Mouse (Mus musculus) testis, adult 2 months (tissue): ENCODE measurements around the gene Rgs9.

Experiments used
- CTCF ChIP-seq: fragments of 200-500 bp; IDR thresholded peaks from 2 replicates; pipeline ENCODE4 v1.5.1; 2012; ENCODE audit warnings: low read depth, mild to moderate bottlenecking, inconsistent platforms, low read length, moderate library complexity; ENCODE audit not compliant: control insufficient read depth, insufficient read depth, insufficient replicate concordance
- POLR2A ChIP-seq: fragments of 200-500 bp; IDR thresholded peaks from 2 replicates; pipeline ENCODE4 v1.6.1; 2012; ENCODE audit warnings: low read depth, mild to moderate bottlenecking, inconsistent platforms, low read length, moderate library complexity; ENCODE audit not compliant: control insufficient read depth

DNA sequence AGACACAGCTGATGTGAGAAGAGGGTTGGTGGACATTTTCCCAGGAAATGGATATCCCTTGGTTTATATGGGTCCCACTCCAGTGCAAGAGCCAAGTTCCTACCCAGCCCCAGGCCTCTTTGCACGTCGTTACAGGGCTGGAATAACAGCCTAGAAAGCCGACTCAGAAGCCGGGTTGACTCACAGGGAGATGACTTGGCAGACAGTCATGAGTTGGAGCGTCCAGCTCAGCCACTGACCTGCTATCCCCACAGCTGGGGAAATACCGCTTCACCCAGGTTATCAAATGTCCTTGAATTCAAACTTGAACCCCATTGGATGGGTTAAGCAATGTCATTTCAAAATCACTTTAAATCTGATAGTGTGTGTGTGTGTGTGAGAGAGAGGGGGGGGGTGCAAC, 34.8 kb upstream of the Rgs9 start:
- TF ChIP-seq CTCF: no peak
- no peak for TF ChIP-seq POLR2A
